Mouse (Mus musculus) spleen, postnatal 14 days (tissue): ENCODE measurements around the gene Cyp19a1.

Experiments
- DNase-seq, 2 experiments: peaks; one replicate each; pipeline ENCODE4 v3.0.0; 2021 to 2022; ENCODE audit warnings: low spot score in 2 of 2

Cyp19a1 gene

DNA sequence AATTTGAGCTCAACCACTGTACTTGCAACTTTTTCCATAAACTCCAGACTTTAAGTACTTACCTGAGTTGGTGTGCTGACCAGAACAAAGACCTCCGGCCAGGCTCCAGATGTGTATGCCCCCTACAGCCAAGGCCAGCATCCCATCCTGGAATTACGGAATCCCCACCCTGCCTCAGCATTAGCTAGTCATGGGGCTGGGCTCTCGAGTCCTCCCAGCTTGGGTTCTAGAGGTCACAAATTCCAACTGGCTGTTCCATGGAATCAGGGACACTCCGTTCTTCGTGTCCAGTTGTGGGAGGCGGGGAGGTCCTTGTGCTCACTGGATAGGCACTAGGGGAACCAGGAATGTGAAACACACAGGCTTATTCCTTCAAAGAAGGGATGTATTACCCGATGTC lies at the start of gene Cyp19a1:
TSS of gene Cyp19a1 (minus strand) at position 101 of the 400 bp plus-strand sequence.
- no peak for DNase-seq

DNA sequence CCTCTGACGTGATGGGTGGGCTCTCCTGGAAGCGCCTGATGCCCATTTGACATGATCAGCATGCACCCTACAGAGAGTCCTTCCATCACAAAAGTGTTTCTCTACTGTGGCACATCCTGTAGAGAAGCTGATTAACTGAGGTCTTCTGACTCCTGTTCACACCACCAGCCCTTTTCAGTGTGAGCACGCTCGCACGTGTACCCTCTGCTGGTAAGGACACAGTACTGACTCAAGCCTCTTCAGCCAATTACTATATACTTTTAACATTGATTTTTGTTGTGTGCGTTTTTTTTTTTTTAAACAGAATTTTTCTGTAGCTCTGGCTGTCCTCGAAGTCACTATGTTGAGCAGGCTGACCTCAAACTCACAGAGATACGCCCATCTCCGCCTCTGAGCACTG lies 48.5 kb upstream of the Cyp19a1 start:
- DNase-seq, result no peak

DNA sequence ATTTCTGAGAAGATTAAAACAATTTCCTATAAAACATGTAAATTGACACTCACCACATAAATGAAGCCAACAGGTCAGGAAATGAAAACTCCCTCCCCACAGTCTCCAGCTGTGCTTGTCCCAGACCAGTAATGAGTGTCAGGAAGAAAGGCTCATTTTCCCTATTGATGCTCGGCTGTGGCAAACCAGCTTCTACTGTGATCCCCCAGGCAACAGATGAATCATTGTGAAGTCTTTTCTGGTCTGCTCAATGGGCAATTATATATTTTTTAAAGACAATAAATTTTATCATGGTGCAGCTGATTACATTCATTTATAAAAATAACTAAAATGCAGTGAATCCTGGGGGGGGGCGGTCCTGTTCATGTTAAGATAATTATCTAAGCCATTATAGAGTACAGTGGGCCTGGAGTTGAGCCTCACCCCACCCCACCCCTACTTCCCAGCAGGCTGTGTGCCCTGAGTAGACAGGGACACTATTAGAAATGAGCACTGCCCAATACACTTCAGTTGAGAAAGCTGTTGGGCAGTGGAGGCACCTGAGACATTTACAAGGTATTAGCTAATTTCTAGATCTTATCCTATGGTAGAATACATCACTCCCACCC lies 40.9 kb upstream of the Cyp19a1 start:
- no peak for DNase-seq

DNA sequence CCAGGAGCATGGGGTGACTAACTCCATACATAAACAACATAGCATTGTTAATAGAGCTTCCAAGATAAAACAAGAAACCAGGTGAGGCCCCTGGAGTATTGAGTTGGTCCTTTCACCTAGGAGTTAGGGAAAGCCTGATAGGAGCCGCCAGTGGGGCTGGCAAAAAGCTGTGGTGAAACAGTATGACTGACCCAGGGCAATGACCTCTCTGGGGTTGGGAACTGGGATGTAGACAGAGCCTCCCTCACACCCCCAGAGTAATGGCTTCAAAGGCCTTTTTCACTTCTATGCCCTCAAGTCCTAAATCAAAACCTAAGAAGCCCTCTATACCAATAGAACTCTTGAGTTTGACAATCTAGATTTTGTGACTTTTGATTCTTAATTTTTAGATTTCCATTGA lies 40.3 kb upstream of the Cyp19a1 start:
- no peak for DNase-seq

DNA sequence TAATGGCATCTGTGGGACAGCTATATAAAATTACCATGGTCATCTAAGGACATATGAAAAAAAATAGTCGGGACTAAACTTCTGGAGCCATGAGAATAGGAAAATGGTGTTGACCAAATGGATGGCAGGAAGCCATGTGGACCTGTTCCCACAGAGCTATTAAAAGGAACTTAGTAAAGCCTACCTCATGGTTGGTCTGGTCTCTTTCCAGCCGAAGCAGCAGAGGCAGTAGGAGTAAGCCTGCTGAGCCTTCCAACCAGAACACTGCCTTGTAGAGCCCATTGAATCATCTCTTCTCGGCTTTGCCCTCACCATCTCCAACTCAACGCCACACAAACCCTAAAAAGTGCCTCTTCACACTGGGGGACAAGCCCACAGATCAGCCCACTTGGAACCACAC lies 33.3 kb upstream of the Cyp19a1 start:
- DNase-seq, result no peak

DNA sequence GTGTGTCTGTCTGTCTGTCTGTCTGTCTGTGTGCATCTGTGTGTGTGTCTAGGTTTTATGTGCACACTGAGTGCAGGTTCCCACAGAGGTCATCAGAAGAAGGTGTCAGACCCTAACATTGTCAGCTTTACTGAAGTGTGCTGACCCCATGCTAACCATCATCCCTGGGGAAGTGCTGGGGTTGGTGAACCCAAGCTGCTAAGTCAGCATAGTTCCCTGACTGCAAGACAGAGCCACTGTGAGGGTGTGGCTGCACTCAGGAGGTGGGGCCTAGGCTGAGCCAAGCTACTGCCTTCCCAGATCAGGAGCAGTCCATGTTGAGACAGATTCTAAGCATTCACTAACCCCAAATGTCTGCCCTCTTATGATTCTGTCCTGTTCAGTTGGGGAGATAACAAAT lies 31.9 kb upstream of the Cyp19a1 start:
- DNase-seq, result no peak

DNA sequence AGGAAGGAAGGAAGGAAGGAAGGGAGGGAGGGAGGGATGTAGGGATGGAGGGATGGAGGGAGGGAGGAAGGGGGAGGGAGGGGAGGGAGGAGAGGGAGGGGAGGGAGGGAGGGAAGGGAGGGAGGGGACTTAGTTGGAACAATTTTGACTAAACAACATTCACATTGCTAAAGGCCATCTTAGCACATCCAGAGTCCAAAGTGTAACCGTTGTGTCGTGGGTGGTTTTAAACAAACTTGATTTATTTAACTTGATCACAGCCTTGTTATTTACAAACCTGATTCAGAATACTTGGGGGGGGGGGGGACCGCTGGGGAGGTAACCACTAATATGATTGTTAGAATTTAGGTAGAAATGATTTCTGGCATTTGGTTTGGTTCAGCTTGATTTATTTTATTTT lies 31.5 kb upstream of the Cyp19a1 start:
- DNase-seq, result no peak

DNA sequence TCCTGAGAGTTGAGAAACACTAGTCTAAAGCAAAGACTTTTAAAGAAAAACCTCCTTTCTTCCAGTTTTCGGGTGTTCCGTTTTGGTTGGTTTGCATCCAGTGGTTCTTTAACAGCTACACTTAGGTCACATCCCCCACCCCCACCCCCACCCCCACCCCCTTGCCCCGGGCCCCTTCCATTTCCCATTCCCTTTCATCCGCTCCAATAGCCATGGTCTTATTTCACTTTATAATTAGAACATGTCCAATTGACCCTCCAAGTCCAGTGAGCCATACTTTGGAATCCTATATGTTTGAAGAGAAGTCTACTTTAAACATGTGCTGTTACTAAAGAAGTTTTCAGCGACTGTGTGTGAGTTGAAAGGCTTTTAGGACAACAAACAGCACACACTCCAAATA lies 19.9 kb upstream of the Cyp19a1 start:
- no peak for DNase-seq

DNA sequence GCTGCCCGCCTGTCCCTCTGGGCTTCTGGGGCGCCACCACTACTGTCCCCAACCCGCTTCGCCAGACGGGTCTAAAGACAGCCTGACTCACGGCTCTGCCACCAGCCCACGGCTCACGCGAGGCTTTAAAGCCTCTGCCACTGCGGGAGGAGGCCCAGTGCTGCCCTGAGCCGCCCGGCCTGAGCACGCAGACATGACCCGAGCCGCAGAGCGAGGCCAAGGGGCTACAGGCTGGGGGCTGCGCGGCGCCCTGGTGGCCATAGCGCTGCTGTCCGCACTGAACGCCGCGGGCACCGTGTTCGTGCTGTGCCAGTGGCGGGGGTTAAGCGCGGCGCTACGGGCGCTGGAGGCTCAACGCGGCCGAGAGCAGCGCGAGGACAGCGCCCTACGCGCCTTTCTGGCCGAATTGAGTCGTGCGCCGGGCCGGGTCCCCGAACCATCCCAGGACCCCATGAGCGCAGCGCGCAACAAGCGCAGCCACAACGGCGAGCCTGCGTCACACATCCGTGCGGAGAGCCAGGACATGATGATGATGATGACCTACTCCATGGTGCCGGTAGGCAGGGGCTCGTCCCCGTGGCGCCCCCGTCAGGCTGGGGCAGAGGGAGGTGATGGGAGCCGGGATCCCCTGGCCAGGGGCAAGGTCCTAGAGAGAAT lies 18.5 kb upstream of the Cyp19a1 start, which contains the start of gene Gldn:
TSS of gene Gldn (plus strand) at position 156 of the 657 bp plus-strand sequence.
- DNase-seq, result no peak

DNA sequence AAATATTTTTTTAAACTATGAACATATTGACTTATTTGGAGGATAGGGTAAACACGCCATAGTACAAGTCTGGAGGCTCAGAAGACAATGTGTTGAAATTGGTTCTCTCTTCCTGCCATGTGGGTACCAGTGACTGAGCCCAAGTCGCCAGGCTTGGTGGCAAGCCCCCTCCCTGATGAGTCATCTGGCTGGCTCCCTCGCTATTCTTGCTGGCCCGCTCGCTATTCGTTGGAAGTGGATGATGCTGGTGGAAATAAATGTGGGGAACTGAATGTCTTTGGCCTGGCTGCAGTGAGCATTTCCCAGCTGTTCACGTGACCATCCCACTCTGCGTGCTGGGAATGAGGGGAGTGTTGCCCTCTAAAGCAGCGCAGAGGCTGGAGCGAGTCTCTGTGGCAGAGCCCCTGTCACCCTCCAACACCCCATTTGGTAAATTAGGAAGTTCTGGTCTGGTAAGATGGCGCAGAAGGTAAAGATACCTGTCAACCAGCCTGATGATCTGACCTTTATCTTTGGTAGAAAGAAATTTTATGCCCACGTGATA lies 11.2 kb upstream of the Cyp19a1 start:
- no peak for DNase-seq

DNA sequence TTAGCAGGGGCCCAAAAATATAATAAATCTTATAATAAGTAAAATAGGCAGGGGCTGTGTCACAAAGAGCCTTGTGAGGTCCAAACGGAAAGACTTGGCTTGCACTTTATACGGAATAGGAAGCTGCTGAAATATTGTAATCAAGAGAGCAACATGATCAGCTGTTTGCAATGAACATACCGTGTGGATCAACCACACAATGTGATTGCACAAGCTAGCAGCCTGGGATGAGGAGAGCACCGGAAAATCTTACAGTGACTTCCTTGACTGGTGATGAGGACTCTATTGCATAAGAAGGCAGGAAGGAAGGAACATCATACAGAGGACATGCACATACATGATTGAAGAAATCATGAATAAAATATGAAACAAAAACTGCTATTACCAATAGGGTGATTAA lies 7.4 kb upstream of the Cyp19a1 start:
- no peak for DNase-seq

DNA sequence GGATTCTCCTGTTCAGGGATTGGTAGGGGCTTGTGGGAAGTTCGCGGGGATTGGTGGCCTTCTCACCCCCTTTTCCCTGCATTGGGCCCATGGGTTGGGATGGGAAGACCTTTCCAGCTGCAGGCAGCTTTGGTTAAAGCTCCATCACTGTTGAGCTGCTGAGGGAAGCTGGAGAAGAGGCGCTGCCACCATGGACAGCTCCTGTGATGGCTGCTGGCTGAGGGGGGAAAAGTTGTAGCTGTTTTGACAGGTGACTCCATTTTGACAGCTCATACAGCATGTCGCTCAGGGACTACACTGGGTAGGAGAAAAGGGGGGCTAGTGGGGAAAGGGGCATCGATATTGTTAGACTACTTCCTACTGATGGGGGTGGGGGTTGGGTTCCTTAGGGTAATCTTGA lies 3.0 kb upstream of the Cyp19a1 start:
- no peak for DNase-seq

DNA sequence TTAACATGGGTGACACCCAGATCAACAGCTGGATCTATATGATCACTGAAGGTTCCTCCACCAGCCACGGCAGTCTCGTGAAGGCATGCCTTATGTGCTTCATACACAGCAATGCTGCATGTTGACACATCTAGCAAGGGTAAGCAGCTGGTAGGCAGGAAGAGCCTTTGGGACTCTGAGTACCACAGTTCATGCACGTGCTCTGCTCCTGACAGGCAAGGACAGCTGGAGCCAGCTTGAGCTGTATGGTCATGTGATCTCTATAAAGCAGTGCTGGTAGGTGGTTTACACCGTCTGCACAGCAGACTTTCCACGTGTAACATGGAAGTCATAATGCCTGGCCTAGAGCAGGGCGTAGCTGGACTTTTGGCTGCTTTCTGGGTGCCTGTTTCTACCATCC lies 2.1 kb upstream of the Cyp19a1 start:
- no peak for DNase-seq

DNA sequence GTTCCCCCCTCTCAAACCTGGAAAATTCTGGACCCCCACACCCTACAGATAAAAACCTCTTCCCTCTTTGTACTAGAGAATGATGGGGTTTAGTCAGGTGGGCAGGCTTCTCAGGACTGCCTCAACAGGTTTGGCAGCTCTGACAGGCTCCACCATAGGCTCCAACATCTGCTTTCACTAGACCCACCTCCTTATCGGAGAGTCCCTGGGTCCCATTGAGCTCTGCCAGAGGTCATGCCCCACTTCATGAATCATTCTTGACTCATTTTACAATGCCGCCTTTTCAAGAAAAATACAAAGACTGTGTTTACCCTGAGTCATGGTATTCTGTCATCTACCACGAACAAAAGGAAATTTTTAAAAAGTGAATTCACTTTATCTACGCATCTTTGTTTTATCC lies 3.2 kb downstream of the Cyp19a1 start:
- no peak for DNase-seq

DNA sequence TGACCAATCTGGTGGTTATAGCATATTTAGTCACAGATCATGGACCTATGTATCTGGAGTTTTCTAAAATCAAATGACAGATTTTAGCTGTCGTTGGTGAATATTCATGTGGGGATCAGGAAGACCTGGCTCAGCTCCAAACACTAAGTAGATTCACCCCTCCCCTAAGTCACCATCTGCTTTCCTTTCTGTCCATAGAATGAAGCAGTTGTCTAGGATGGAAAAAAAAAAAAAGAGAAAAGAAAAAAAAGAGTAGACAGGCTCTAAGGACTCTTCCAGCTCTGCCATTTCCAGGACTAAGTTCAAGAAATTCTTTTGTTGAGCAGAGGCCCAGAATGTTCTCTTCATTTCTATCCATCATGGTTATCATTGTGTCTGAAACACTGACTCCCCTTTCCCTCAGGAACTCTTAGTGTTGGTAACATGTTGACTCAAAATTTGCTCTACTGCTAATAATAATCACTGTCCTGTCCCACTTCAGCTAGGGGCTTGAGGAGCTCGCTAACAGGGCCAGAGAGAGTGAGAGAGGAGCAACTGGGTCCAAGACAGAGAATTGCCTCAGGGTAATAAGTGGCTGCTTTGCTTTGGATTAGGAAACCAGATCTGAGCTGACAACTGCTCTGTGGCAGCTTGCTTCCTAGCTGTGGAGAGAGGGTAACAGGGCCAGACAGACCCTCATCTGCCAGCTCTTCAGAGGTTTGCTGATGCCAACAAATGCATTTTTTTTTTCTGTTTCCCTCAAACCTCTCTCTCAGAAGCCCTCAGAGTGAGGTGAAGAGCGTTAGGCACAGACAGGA lies 22.8 kb downstream of the Cyp19a1 start:
- DNase-seq, result no peak

DNA sequence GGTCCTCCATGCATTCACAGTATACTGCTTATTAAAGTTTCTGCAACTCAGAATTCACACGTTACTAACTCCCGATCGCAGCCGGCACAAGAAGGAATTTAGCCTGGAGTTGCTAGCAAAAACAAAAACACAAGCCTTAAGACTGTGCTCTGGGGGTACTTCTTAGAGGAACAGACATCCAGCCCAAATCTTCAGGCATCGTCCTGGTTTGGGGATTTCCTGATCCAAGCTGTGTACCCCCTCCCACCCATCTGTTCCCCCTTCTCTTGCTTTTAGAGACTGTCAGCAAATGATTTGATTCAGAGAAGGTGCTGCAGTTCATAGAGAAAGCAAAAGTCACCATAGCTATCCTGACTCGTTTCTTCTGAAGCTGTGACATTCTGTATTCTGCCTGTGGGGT lies 40.3 kb downstream of the Cyp19a1 start:
- no peak for DNase-seq

DNA sequence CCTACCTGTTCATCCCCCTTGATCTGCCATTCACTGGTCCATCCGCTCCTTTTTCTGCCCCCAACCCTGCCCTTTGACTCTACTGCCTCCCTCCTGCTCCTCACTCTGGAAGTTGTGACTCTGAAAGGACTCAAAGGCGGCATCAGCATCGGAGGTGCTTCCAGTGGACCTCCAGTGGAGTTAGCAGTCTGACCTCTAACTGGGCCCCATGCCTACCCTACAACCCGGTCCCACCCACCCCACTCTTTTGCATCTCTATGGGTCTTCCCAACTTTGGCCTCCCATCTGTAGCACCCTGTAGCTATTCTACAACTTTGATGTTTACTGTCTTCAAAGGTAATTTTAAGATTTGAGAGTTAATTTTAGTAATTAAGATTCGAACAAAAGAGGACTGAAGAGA lies 51.4 kb downstream of the Cyp19a1 start:
- DNase-seq, result no peak

DNA sequence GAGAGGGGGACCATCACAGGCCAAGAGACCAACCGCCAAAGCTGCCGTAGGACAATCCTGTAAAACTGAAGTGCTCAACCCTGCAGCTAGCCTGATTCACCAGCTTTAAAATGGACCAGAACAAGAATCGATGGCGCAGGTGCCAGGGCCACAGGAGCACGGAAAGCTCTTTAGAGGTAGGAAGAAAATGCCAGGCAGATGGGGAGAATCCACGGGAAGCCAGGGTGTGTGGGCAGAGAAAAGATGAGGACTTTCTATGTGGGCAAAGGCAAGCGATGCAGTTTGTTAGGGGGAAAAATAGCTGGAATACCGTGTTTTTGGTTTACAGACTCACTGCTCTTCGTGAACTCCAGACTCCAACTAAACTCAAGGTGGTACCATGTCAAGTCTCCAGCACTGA lies 53.0 kb downstream of the Cyp19a1 start:
- DNase-seq, result no peak

DNA sequence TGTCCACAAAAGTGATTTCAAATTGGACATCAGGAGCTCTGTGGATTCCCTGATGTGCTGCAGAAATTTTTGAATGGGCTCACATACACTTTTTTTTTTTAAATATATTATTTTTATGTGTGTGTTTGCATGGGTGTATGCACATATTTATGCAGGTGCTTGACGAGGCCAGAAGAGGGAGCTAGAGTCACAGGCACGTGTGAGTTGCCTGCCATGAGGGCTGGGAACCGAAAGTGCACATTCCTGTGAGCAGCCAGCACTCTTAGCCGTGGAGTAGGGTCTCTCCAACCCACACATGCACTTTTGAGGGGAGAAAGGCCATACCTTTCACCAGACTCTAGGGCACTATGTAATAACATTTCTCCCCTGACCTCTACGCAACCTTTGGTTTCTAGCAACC lies 73.1 kb downstream of the Cyp19a1 start:
- no peak for DNase-seq

DNA sequence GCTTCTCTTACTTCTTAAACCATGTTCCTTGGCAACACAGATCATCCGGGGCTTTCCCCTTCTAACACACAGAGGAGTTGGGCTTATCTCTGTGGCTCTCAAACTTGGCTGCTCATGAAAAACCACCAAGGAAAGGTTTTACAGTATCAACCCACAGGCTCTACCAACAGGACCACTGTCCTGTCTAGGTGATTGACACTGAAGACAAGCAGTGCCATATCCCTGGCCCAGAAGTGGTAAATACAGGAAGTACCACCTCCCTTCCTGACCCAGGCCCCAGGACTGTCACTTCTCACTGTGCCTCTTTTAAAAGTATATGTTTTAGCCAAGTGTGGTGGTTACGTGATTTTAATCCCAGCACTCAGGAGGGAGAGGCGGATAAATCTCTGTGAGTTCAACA lies 76.5 kb downstream of the Cyp19a1 start:
- no peak for DNase-seq

DNA sequence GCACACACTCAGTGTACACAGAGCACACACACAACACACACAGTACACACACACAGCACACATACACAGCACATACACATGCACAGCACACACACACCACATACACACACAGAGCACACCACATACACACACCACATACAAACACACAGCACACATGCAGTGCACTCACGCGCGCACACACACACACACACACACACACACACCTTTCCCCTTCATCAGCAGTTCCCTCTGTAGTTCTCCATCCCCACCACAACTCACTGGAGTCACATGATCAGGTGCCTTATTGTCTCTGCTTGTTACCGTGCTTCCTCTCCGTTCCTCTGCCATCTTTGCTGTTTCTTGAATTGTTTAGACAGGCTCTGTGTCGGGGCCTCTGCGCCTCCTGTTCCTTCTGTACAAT lies 85.4 kb downstream of the Cyp19a1 start:
- no peak for DNase-seq

DNA sequence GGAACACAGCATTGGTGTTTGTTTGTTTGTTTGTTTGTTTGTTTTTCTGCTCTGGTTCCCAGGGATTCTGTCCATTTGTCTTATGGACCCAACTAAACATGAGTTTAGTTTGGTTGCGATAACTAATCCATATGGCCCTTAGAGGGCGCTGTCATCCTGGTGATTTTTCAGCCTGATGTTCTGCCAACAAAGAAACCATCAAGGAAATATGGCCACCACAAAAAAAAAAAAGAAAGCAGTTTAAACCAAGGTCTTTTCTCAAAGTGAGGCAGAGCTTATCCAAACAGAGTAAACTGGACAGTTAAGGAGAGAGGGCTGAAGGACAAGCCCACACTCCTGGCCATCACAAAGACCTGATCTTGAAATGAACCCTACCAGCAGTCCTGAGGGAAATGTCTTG lies 86.6 kb downstream of the Cyp19a1 start:
- no peak for DNase-seq

DNA sequence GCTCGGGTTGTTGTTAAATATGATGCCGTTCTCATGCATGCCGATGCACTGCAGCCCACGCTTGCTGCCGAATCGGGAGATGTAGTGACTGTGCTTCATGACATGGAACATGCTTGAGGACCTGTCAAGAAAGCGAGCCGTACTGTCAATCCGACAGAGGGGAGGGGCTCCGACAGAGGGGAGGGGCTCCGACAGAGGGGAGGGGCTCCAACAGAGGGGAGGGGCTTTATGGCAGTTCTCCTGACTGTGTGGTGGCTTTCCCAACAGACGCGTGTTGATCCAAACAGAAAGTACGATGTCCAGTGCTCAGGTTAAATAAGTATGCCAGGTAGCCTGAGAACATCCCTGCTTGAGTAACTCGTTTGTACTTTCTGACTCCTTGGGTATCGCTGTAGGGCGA lies 87.7 kb downstream of the Cyp19a1 start:
- no peak for DNase-seq
